Mouse (Mus musculus): ENCODE data around the gene Tlk2.
"Not testable (repeated sequence)": the region's sequence is repeated elsewhere in the genome, so short reads cannot be mapped to it uniquely, and the experiment has no call there.

The Tlk2 gene

GRCm38 (mm10) chr11:105178516-105178915 lies at the start of gene Tlk2:
Gene Tlk2 (plus strand): TSS chr11:105178807.
- in situ Hi-C loops (cut with MboI, MseI), result no loop called here

GRCm38 (mm10) chr11:105135692-105136091 lies 42.9 kb upstream of the Tlk2 start:
- in situ Hi-C loops (cut with MboI, MseI), result no loop called here

DNA sequence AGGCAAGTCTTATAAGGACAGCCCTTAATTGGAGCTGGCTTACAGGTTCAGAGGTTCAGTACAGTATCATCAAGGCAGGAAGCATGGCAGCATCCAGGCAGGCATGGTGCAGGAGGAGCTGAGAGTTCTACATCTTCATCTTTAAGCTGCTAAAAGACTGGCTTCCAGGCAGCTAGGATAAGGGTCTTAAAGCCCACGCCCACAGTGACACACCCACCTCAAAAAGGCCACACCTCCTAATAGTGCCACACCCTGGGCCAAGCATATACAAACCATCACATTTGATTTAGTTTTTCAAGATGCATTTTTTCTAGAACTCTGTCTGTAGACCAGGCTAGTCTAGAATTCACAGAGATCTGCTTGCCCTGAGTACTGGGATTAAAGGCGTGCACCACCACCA lies 41.4 kb upstream of the Tlk2 start:
- in situ Hi-C loops (cut with MboI, MseI), result not testable (repeated sequence)

DNA sequence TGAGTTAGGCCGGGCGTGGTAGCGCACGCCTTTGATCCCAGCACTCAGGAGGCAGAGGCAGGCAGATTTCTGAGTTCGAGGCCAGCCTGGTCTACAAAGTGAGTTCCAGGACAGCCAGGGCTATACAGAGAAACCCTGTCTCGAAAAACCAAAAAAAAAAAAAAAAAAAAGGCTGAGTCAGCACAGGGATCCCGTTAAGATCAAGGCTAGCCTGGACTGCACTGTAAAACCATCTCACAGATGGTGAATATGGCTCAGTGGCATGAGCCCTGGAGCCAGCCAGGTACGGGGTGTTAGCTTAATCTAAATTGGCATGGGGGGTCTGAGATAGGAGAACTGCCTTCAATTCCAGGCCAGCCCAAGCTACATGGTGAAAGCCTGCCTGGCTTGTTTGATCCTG lies 38.1 kb upstream of the Tlk2 start:
- in situ Hi-C loops (cut with MboI, MseI), result not testable (repeated sequence)

DNA sequence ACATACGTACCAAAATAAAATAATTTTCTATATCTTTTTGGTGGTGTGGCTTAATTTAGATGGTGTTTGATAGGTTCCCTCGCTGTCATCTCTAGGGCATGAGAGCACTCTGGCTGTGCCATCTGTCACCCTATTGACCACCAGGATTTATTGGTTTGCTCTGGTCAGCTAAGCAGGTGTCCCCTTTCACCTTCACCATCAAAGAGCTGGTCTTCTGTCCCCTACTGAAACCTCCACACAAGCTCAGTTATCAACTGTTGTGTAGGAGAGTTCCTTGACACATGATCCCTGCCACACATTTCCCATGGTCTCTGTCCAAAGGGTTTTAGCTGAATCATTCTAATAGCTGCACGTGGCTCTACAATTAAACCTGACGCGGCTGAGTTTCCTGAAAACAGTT lies 37.5 kb upstream of the Tlk2 start:
- in situ Hi-C loops (cut with MboI, MseI), result no loop called here

- in situ Hi-C loops (cut with MboI, MseI), result no loop called here
Measured at GRCm38 (mm10) chr11:105143564-105143963, 35.0 kb upstream of the Tlk2 start.

DNA sequence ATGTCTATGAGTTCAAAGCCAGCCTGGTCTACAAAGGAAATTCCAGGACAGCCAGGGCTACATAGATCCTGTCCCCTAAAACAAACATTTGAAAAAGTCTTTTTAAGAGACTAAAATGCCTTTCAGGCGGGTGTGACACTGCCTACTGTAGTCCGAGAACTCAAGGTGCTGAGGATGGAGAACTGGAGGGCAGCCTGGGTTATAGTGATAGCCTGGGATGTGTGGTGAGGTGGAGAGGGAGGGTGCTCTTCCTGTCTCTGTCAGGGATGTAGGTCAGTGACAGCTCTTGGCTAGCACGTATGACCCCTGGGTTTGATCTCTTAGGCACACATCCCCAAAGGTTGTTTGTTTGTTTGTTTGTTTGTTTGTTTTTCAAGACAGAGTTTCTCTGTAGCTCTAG lies 34.5 kb upstream of the Tlk2 start:
- in situ Hi-C loops (cut with MboI, MseI), result no loop called here

DNA sequence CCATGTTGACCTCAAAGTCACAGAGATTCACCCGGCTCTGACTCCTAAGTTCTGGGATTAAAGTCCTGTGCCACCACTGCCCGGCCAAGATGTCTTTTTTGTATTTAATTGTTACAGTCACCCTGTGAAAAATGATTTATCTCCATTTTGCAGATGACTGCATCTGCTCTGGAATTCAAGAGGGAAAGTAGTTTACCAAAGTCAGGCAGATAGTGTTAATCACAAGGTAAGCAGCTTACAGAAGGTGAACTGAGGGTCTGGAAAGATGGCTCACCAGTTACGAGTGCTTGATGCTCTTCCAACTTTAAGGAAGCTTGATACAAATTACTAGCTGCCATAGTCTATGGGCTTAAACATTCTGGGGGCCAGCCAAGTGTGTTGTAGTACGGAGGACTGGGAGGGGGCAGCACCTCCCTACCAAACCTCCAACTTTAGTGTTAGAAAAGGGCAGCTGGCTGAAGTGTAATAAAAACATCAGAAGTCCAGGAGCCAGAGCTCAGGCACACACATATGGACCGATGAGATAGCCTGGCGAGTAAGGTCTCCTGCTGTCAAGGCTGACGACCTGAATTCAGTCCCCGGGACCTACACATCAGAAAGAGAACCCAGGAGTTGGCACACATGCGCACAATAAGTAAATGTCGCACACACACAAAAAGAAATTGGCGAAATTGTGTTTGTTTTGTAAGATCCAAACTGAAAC lies 33.9 kb upstream of the Tlk2 start:
- in situ Hi-C loops (cut with MboI, MseI), result no loop called here

DNA sequence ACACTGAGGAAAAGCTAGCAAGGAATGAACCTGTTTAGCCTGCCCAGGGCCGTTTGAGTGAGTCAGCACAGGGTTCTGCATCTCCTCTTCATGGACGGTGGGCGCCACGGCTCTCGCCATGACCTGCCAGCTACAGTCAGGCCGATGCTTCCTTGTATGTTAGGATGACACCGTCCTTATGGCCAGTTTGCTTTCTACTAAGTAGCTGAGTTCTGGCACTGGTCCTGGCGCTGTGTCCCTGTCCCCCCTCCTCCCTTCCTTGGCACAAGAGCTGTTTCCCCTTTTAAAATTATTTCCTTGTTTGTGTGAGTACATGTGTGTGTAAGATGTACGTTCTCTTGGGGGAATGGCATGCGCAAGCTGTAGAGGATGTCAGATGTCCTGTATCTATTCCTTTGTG lies 33.4 kb upstream of the Tlk2 start:
- in situ Hi-C loops (cut with MboI, MseI), result no loop called here

DNA sequence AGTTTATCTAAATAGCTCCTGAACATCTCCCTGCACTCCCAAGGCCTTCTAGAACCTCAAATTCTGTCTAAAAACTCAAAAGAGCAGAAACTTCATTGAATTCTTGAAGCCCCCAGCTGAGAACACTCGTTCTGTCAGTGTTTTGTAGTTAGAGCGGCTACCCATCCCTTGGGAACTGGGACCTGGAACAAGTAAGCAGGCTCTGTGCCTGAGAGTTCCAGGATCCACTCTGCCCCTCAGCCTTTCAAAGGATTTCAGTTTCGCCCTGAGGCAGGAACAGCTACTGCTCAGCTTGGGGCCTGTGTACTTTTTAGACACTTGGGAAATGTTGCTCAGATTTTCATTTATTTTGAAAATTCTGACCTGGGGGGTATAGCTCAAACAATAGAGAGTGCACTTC lies 32.0 kb upstream of the Tlk2 start, which contains the start of gene Gm10842:
TSS of gene Gm10842 (plus strand) at position 301 of the 400 bp plus-strand sequence.
- in situ Hi-C loops (cut with MboI, MseI), result no loop called here

DNA sequence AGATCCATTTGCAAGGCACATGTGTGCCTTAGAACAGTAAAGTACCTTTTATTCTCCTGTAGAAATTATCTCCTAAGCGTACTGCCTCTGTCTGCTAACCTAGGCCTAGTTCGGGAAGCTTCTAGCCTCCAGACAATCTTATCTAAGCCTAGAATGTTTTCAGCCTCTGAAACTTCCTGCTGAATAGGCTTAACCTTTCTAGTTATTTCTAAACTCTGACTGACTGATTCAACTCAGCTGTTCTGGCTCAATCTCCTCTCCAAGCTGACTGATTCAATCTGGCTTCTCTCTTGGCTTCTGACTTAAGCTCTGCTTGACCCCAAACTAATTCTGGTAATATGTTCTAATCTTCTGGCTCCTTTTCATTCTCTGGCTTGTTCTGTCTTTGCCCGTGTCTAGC lies 29.3 kb upstream of the Tlk2 start:
- in situ Hi-C loops (cut with MboI, MseI), result no loop called here

- in situ Hi-C loops (cut with MboI, MseI), result no loop called here
Measured at GRCm38 (mm10) chr11:105149766-105150165, 28.8 kb upstream of the Tlk2 start.

- in situ Hi-C loops (cut with MboI, MseI), result no loop called here
Measured at GRCm38 (mm10) chr11:105150691-105151090, 27.9 kb upstream of the Tlk2 start.

DNA sequence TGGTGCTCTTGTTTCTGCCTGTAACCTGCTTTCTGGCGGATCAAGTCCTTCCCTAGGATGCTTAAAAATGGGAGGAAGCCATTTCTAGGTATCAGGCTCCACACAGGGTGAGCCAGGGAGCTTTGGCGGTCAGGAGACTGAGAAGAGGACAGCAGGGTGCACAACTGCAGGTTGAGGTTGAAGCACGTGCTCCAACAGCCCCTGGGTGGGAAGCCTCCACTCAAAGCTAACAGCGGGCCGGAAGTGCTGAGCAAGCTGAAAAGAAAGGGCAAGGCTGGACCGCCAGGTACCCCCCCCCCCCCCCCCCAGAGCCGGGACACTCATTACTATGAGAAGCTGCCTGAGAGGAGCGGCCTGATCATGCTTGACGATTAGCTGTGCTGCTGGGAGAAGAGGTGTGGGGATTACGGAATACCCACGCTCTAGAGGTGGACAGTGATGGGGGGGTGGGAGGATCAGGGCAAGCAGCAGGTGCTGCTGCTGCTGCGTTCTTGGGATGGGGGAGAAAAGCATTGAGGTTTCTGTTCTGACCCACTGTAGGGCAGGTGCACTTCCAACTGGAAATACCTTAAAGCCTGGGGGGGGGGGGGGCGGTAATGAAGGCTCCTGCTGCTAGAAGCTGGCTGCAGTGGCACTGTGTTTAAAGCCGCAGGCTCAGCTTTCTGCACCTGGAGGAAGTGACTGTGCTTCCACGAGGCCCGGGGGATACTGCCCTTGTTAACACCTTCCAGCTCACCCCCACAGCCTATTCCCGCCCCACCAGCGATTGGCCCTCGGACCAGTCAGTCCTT lies 27.2 kb upstream of the Tlk2 start:
- in situ Hi-C loops (cut with MboI, MseI), result no loop called here

DNA sequence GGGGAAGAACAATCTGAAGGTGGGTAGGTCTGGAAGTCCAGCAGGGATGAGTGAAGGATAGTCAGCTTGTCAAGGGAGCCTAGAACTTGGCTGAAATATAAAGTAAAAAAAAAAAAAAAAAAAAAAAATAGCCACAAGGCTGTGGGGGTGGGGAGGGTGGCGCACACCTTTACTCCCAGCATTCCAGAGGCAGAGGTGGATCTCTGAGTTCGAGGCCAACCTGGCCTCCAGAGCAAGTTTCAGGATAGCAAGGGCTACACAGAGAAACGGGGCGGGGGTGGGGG lies 26.6 kb upstream of the Tlk2 start:
- in situ Hi-C loops (cut with MboI, MseI), result no loop called here

DNA sequence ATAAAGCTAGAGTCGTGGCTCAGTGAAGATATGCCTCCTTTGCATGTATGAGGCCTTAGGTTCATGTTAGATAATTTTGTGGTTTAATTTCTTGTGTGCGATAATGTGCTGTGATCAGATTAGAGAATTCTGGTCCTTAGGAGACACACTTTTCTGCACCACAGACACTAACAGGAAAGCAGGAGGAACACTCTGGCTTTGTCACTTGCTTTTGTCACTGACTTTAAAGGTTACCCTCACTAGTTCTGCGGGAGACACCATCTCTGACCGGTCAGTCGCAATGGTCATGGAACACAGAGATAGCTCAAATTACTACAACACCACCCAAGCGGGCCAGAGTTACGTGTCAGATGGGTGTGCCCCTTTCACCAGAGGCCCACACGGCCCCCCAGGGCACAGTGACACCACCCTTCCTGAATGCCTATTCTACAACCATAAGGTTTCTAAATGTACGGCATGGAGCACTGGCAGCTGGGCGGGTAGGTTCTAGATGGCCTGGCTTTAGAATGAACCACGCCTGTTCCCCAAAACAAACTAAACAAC lies 26.2 kb upstream of the Tlk2 start:
- in situ Hi-C loops (cut with MboI, MseI), result no loop called here

DNA sequence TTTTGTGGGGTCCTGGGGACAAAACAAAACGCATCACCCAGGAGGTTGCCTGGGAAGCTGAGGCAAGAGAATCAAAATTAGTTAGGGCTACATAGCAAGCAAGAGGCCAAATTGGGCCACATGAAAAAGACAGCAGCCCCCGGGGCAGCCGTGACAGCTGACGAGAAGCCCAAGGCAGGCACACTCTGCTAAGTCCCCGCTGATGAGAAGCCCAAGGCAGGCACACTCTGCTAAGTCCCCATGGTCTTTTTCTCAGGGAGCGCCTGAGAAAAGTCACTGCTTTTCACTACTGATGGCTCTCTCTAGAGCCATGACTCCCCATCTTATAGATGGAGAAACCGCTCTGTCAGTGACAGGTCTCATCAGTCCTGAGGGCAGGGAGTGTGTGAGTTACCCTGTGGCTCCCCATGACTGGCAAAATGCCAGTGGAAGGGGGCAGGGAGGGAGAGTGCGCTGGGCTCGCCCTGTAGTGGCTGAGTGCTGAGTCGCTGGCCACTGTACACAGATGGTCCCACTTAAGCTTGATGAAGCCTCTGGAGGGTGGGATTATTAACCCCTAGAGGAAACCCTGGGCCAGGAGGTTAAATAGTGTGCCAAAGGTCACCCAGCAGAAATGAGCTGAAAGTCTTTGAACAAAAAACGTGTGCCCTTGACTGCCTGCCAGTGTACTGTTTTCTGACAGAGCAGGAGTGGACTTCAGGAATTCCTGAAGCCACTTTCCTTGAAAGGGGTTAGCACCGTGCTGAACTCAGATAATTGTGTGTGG lies 25.4 kb upstream of the Tlk2 start:
- in situ Hi-C loops (cut with MboI, MseI), result no loop called here

GRCm38 (mm10) chr11:105155915-105156314 lies 22.7 kb upstream of the Tlk2 start:
- in situ Hi-C loops (cut with MboI, MseI), result no loop called here

DNA sequence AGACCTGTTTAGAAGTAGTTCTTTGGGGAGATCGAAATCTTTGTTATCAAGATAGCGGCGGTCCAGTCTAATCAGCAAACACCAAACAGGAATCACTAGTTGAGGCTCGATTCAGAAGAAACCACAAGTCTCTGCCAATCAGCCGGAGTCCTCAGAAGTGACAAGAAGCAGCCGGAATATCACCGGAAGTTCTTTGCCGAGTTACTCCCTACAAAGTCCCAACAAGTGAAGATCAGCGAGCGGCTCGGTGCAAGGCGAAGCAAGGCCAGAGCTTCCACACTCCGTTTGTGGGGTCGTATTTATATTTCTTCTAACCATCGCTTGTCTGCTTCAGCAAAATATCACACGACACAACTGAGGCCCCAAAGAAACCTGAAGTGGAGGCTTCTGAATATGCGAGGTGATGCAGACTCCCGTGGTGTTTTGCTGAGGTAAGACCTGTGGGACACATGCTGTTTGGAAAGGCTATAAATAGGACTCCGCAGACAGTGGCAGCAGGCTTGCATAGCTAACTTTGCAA lies 21.8 kb upstream of the Tlk2 start:
- in situ Hi-C loops (cut with MboI, MseI), result no loop called here

DNA sequence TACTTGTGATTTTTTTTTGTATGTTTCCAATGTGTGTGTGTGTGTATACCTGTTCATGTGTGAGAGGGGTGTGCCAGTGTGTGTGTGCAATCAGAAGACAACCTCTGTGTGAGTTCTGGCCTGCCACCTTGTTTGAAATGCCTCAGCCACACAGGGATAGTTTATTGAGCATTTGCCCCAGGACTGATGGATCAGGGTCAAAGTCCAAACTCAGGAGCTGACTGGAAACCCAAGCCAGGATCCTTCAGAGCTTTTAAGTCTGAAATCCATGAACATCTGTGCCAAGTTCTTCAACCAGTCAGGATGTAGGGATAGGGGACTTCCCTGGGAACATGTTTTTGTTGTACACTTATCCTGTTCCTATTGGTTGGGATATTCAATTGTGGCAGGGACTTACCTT lies 20.6 kb upstream of the Tlk2 start:
- in situ Hi-C loops (cut with MboI, MseI), result no loop called here

GRCm38 (mm10) chr11:105159673-105160360 lies 18.8 kb upstream of the Tlk2 start:
- in situ Hi-C loops (cut with MboI, MseI), result no loop called here

DNA sequence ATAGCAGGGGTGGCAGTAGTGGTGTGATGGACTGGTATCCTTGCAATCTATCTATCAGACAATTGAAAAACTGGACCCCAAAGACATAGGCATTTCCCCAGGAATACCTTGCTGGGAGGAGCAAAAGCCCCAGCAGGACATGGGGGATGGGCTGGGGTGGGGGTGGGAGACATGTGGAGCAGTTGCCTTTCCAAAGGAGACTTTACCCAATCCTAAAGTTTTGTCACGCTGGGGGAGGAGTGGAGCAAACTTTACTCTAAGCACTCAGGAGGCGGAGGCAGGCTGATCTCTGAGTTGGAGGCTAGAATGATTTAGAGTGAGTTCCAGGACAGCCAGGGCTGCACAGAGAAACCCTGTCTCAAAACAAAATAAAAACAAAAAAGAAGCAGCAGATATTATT lies 17.2 kb upstream of the Tlk2 start:
- in situ Hi-C loops (cut with MboI, MseI), result no loop called here

All from T-helper 2 cell (primary cell).